ENCODE assay signal across 7 mouse cellular contexts in genomic region chr11:117275999-117276398, GRCm38 (mm10).
DNase-seq lines count a peak whose midpoint lies in the region; ATAC-seq lines count a peak whose summit lies in the region.

No protein-coding gene starts in this region.

- H3K27ac ChIP-seq in midbrain, embryonic 14.5 days (replicated peaks; ENCODE audit: low read depth, low read length), result 0 out of 2 replicates have a peak overlapping the region, but pooled peaks have one; percentile 14

- H3K9ac ChIP-seq in midbrain, embryonic 14.5 days (replicated peaks; ENCODE audit: low read length), result no peak overlapping the region

- no peak for ATAC-seq in midbrain, embryonic 14.5 days (ENCODE audit: low FRiP score, low TSS enrichment)
- no peak; the same call in 1 of the 2 replicates for ATAC-seq in frontal cortex, adult (ENCODE audit: low TSS enrichment)

- H3K9me3 ChIP-seq in midbrain, embryonic 14.5 days (ENCODE audit: control insufficient read depth, low read length), result no peaks in the 10 kb centered on the region

- WGBS in midbrain, embryonic 14.5 days, result 22% methylated on average over 6 of the region's 6 CpGs

- peak; percentile 44 to 64 for DNase-seq in urinary bladder, postnatal 36 days (ENCODE audit: low spot score in 2 of 2)
- DNase-seq in urinary bladder, postnatal 10 days (ENCODE audit: low spot score), result no peak
- DNase-seq in gonadal fat pad, adult 2 months (ENCODE audit: low read depth), result peak; percentile 31
- peak; percentile 84 to 91 for DNase-seq in kidney, adult 8-10 months
- DNase-seq in midbrain, embryonic 14.5 days, result no peak
- DNase-seq in thymus, postnatal 14 days, result no peak

- H3K4me2 ChIP-seq in midbrain, embryonic 14.5 days (ENCODE audit: low read length), result no peak overlapping the region

- no peaks in the 10 kb centered on the region for H3K27me3 ChIP-seq in midbrain, embryonic 14.5 days (ENCODE audit: control insufficient read depth, insufficient read depth, low read length)

- H3K4me3 ChIP-seq in midbrain, embryonic 14.5 days (replicated peaks; ENCODE audit: low read depth, low read length), result no peak overlapping the region

- no peaks in the 10 kb centered on the region for H3K4me1 ChIP-seq in midbrain, embryonic 14.5 days (ENCODE audit: control insufficient read depth, insufficient read depth, low read length)

- H3K36me3 ChIP-seq in midbrain, embryonic 14.5 days (ENCODE audit: control insufficient read depth, insufficient read depth, low read length), result no peaks in the 10 kb centered on the region

Comparison
In these comparisons a context has a peak if more than half of its experiments do, and no peak if none do; other contexts are left out.
1. DNase-seq: peak in urinary bladder, postnatal 36 days (2 of 2), gonadal fat pad, adult 2 months (single experiment) and kidney, adult 8-10 months (2 of 2); none in urinary bladder, postnatal 10 days (single experiment), midbrain, embryonic 14.5 days (single experiment) and thymus, postnatal 14 days (single experiment).